Mouse (Mus musculus): ENCODE results near the gene Samd5.

DNA sequence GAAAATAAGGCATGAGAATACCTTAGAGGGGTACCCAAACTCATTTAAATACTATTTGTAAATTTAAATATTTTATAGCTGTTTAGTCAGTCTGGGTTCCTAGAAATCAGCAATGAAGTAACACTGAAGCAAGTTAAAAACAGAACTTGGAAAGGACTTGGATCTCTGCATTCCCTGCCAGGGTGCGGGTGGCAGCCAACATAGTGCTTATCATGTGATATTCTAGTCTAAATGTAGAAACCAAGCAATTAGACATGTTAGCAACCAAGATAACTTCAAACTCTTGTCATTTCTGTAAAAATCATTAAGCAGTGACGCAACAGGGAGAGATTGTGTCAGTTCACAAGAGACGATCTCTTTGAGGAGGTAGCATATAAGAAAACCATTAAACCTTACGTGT is 32.9 kb downstream of the Samd5 start:
- no peak for TF ChIP-seq POLR2A (IDR thresholded peaks at IDR 0.05; ENCODE audit: low read depth, low read length)
- TF ChIP-seq CTCF (IDR thresholded peaks at IDR 0.05; ENCODE audit: extremely low read depth, insufficient read depth, insufficient read length, insufficient replicate concordance), result no peak
